Mouse (Mus musculus): Measurements from ENCODE around the gene Phf5a. TPM values are rescaled to one million over a fixed set of nuclear protein-coding genes. Genes with fewer than 3 reads are reported as not detected.
A peak's percentile ranks its signal among the peaks of the same experiment; 100 is the strongest.

Phf5a gene
- polyA plus RNA-seq, 1 experiment from 2014 or later: 130 TPM

GRCm38 (mm10) chr15:81852411-81853000, 19.2 kb downstream of the Phf5a start:
- Histone ChIP-seq H3K27ac (no peak overlapping the region), H3K4me3 (replicated peaks; ENCODE audit: low read length) (no peak overlapping the region), H3K9me3 (ENCODE audit: control insufficient read depth, low read length) (no peaks in the 10 kb centered on the region), H3K4me2 (replicated peaks) (no peak overlapping the region), H3K27me3 (ENCODE audit: control insufficient read depth, insufficient read depth, low read length) (no peaks in the 10 kb centered on the region), H3K9ac (no peak overlapping the region), H3K36me3 (replicated peaks; ENCODE audit: control insufficient read depth, insufficient read depth) (peaks cover 42% of the 10 kb centered on the region), H3K4me1 (replicated peaks; ENCODE audit: control insufficient read depth, insufficient read depth, low read length) (peaks cover 11% of the 10 kb centered on the region)
- 93% methylated on average over 9 of the region's 9 CpGs for WGBS
- ATAC-seq (ENCODE audit: low FRiP score): no peak
- no peak for DNase-seq (ENCODE audit: low spot score)

- H3K27me3 ChIP-seq (ENCODE audit: control insufficient read depth, insufficient read depth, low read length): no peaks in the 10 kb centered on the region
- H3K4me2 ChIP-seq (replicated peaks): no peak overlapping the region
- H3K4me1 ChIP-seq (replicated peaks; ENCODE audit: control insufficient read depth, insufficient read depth, low read length): peaks cover 11% of the 10 kb centered on the region
- H3K27ac ChIP-seq: no peak overlapping the region
- WGBS: 97% methylated on average over 15 of the region's 15 CpGs
- H3K4me3 ChIP-seq (replicated peaks; ENCODE audit: low read length): no peak overlapping the region
- no peak overlapping the region for H3K9ac ChIP-seq
- peaks cover 43% of the 10 kb centered on the region for H3K36me3 ChIP-seq (replicated peaks; ENCODE audit: control insufficient read depth, insufficient read depth)
- ATAC-seq (ENCODE audit: low FRiP score): no peak
- H3K9me3 ChIP-seq (ENCODE audit: control insufficient read depth, low read length): no peaks in the 10 kb centered on the region
- DNase-seq (ENCODE audit: low spot score): no peak
Observed at GRCm38 (mm10) chr15:81851375-81851774, 20.3 kb downstream of the Phf5a start.

- Histone ChIP-seq H3K27ac (no peak overlapping the region), H3K4me3 (replicated peaks; ENCODE audit: low read length) (no peak overlapping the region), H3K27me3 (ENCODE audit: control insufficient read depth, insufficient read depth, low read length) (no peaks in the 10 kb centered on the region), H3K4me1 (replicated peaks; ENCODE audit: control insufficient read depth, insufficient read depth, low read length) (peaks cover 9% of the 10 kb centered on the region), H3K9ac (no peak overlapping the region), H3K36me3 (replicated peaks; ENCODE audit: control insufficient read depth, insufficient read depth) (peaks cover 43% of the 10 kb centered on the region), H3K4me2 (replicated peaks) (no peak overlapping the region), H3K9me3 (ENCODE audit: control insufficient read depth, low read length) (no peaks in the 10 kb centered on the region)
- ATAC-seq (ENCODE audit: low FRiP score): no peak
- WGBS: 90% methylated on average over 14 of the region's 14 CpGs
- no peak for DNase-seq (ENCODE audit: low spot score)
Observed at GRCm38 (mm10) chr15:81850718-81851117, 21.0 kb downstream of the Phf5a start.

GRCm38 (mm10) chr15:81849104-81849503, 22.6 kb downstream of the Phf5a start:
- Histone ChIP-seq H3K4me1 (replicated peaks; ENCODE audit: control insufficient read depth, insufficient read depth, low read length) (no peaks in the 10 kb centered on the region), H3K9ac (no peak overlapping the region), H3K4me3 (replicated peaks; ENCODE audit: low read length) (no peak overlapping the region), H3K4me2 (replicated peaks) (no peak overlapping the region), H3K36me3 (replicated peaks; ENCODE audit: control insufficient read depth, insufficient read depth) (peaks cover 43% of the 10 kb centered on the region), H3K27me3 (ENCODE audit: control insufficient read depth, insufficient read depth, low read length) (no peaks in the 10 kb centered on the region), H3K9me3 (ENCODE audit: control insufficient read depth, low read length) (no peaks in the 10 kb centered on the region), H3K27ac (no peak overlapping the region)
- 87% methylated on average over 9 of the region's 9 CpGs for WGBS
- no peak for ATAC-seq (ENCODE audit: low FRiP score)
- DNase-seq (ENCODE audit: low spot score): no peak

GRCm38 (mm10) chr15:81848301-81848700, 23.4 kb downstream of the Phf5a start:
- H3K27ac ChIP-seq: no peak overlapping the region
- no peak overlapping the region for H3K9ac ChIP-seq
- no peaks in the 10 kb centered on the region for H3K4me1 ChIP-seq (replicated peaks; ENCODE audit: control insufficient read depth, insufficient read depth, low read length)
- H3K4me2 ChIP-seq (replicated peaks): no peak overlapping the region
- no peak overlapping the region for H3K4me3 ChIP-seq (replicated peaks; ENCODE audit: low read length)
- DNase-seq (ENCODE audit: low spot score) (no peak), ATAC-seq (ENCODE audit: low FRiP score) (no peak)
- peaks cover 43% of the 10 kb centered on the region for H3K36me3 ChIP-seq (replicated peaks; ENCODE audit: control insufficient read depth, insufficient read depth)
- H3K9me3 ChIP-seq (ENCODE audit: control insufficient read depth, low read length): no peaks in the 10 kb centered on the region
- H3K27me3 ChIP-seq (ENCODE audit: control insufficient read depth, insufficient read depth, low read length): no peaks in the 10 kb centered on the region
- 42% methylated on average over 7 of the region's 7 CpGs for WGBS

GRCm38 (mm10) chr15:81847861-81848260, 23.9 kb downstream of the Phf5a start:
- peaks cover 43% of the 10 kb centered on the region for H3K36me3 ChIP-seq (replicated peaks; ENCODE audit: control insufficient read depth, insufficient read depth)

GRCm38 (mm10) chr15:81847161-81847560, 24.6 kb downstream of the Phf5a start:
- Histone ChIP-seq H3K36me3 (replicated peaks; ENCODE audit: control insufficient read depth, insufficient read depth) (peaks cover 43% of the 10 kb centered on the region), H3K4me1 (replicated peaks; ENCODE audit: control insufficient read depth, insufficient read depth, low read length) (no peaks in the 10 kb centered on the region), H3K9me3 (ENCODE audit: control insufficient read depth, low read length) (no peaks in the 10 kb centered on the region), H3K27ac (no peak overlapping the region), H3K27me3 (ENCODE audit: control insufficient read depth, insufficient read depth, low read length) (no peaks in the 10 kb centered on the region), H3K4me2 (replicated peaks) (no peak overlapping the region), H3K4me3 (replicated peaks; ENCODE audit: low read length) (no peak overlapping the region), H3K9ac (no peak overlapping the region)
- DNase-seq (ENCODE audit: low spot score) (no peak), ATAC-seq (ENCODE audit: low FRiP score) (no peak)
- 92% methylated on average over 4 of the region's 4 CpGs for WGBS

More at GRCm38 (mm10) chr15:81847861-81848260, 23.9 kb downstream of the Phf5a start:
- no peak for ATAC-seq (ENCODE audit: low FRiP score)
- no peaks in the 10 kb centered on the region for H3K4me1 ChIP-seq (replicated peaks; ENCODE audit: control insufficient read depth, insufficient read depth, low read length)
- H3K9ac ChIP-seq: no peak overlapping the region
- H3K4me3 ChIP-seq (replicated peaks; ENCODE audit: low read length): no peak overlapping the region
- no peak overlapping the region for H3K27ac ChIP-seq
- DNase-seq (ENCODE audit: low spot score): no peak
- no peaks in the 10 kb centered on the region for H3K9me3 ChIP-seq (ENCODE audit: control insufficient read depth, low read length)
- no peaks in the 10 kb centered on the region for H3K27me3 ChIP-seq (ENCODE audit: control insufficient read depth, insufficient read depth, low read length)
- WGBS: 82% methylated on average over 5 of the region's 5 CpGs
- no peak overlapping the region for H3K4me2 ChIP-seq (replicated peaks)

- H3K4me2 ChIP-seq (replicated peaks): no peak overlapping the region
- DNase-seq (ENCODE audit: low spot score) (no peak), ATAC-seq (ENCODE audit: low FRiP score) (0 out of 2 replicates have a peak, but pooled peaks have one; percentile 27)
- no peak overlapping the region for H3K4me3 ChIP-seq (replicated peaks; ENCODE audit: low read length)
- no peaks in the 10 kb centered on the region for H3K4me1 ChIP-seq (replicated peaks; ENCODE audit: control insufficient read depth, insufficient read depth, low read length)
- no peaks in the 10 kb centered on the region for H3K9me3 ChIP-seq (ENCODE audit: control insufficient read depth, low read length)
- H3K27me3 ChIP-seq (ENCODE audit: control insufficient read depth, insufficient read depth, low read length): no peaks in the 10 kb centered on the region
- H3K9ac ChIP-seq: no peak overlapping the region
- peaks cover 42% of the 10 kb centered on the region for H3K36me3 ChIP-seq (replicated peaks; ENCODE audit: control insufficient read depth, insufficient read depth)
- H3K27ac ChIP-seq: no peak overlapping the region
- 91% methylated on average over 9 of the region's 9 CpGs for WGBS
Observed at GRCm38 (mm10) chr15:81846755-81847154, 25.0 kb downstream of the Phf5a start.

- H3K9me3 ChIP-seq (ENCODE audit: control insufficient read depth, low read length): no peaks in the 10 kb centered on the region
- H3K4me2 ChIP-seq (replicated peaks): no peak overlapping the region
- no peaks in the 10 kb centered on the region for H3K4me1 ChIP-seq (replicated peaks; ENCODE audit: control insufficient read depth, insufficient read depth, low read length)
- no peak overlapping the region for H3K9ac ChIP-seq
- DNase-seq (ENCODE audit: low spot score) (no peak), ATAC-seq (ENCODE audit: low FRiP score) (no peak)
- no peak overlapping the region for H3K27ac ChIP-seq
- no peak overlapping the region for H3K4me3 ChIP-seq (replicated peaks; ENCODE audit: low read length)
- 34% methylated on average over 4 of the region's 4 CpGs for WGBS
- H3K27me3 ChIP-seq (ENCODE audit: control insufficient read depth, insufficient read depth, low read length): no peaks in the 10 kb centered on the region
- H3K36me3 ChIP-seq (replicated peaks; ENCODE audit: control insufficient read depth, insufficient read depth): peaks cover 31% of the 10 kb centered on the region
Observed at GRCm38 (mm10) chr15:81845724-81846123, 26.0 kb downstream of the Phf5a start.

All from hindbrain, embryonic 14.5 days (tissue).